Mouse (Mus musculus): Measurements from ENCODE around the gene Nppa. TPM values are rescaled to one million over a fixed set of nuclear protein-coding genes. Genes with fewer than 3 reads are reported as not detected.

Nppa gene
- 5,863 TPM for polyA plus RNA-seq (2014; fragmentation: Illumina TruSeq; extraction: RNeasy Lipid Tissue Mini Kit (QIAGEN cat#74804); ENCODE audit: low read depth, low replicate concordance)

DNA sequence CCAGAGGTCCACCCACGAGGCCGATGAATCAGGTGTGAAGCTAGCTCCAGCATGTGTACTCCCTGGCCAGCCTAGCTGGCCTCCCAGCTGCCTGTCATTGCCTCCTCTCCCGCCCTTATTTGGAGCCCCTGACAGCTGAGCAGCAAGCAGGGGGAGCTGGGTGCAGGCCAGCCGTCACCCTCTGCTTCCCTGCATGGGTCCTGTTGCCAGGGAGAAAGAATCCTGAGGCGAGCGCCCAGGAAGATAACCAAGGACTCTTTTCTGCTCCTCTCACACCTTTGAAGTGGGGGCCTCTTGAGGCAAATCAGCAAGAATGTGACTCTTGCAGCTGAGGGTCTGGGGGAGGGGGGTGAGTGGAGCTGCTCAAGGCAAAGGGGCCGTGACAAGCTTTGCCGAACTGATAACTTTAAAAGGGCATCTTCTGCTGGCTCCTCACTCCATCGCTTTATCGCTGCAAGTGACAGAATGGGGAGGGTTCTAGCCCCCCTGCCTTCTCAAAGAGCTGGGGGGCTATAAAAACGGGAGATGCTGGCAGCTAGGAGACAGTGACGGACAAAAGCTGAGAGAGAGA is at the start of gene Nppa:
Gene Nppa, plus strand, starts transcription at position 521 of the 571 bp plus-strand sequence.

GRCm38 (mm10) chr4:147985205-147986132 is 15.1 kb upstream of the Nppa start, which contains the start of gene Nppb:
Gene Nppb, plus strand, starts transcription at chr4:147985788.

DNA sequence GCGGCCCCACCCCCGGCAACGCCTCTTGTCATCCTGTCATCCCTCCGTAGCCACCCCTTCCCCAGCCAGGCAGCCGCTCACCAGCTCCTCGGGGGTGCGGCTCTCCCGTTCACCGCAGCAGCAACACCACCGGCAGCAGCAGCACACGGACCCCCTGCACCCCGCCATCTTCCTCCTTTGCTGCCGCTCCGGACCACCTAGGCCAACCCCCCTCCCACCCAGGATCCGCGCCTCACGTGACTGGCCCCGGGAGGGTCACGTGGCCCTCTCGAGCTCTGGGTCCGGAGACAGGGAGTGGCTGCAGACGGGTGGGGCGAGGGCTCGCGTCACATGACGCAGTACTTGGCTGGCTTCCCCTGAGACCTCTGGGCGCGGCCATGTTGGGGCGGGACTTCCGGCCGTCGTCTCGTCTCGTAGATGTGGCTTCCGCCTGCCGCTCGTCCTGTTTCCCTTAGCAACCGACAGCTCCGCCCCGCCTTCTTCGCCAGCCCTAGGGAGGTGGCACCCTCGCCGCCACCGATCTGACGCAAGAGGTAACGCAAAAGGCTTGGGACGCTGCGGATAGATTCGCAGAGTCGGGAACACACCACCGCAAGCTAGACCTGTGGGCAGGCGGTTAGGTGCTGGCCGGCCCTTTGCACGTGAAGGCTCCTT is 38.2 kb downstream of the Nppa start, which contains the start of the genes Clcn6 and Mthfr:
Gene Clcn6, minus strand, starts transcription at position 222 of the 654 bp plus-strand sequence.
Gene Mthfr, plus strand, starts transcription at position 478 of the 654 bp plus-strand sequence.

Other genes starting within 250 kb of the Nppa start
- 6.3 TPM for gene Zfp984, start 190.9 kb upstream of the Nppa start, polyA plus RNA-seq (2014; fragmentation: Illumina TruSeq; extraction: RNeasy Lipid Tissue Mini Kit (QIAGEN cat#74804); ENCODE audit: low read depth, low replicate concordance)
- gene Zfp933, start 152.4 kb upstream of the Nppa start, polyA plus RNA-seq (2014; fragmentation: Illumina TruSeq; extraction: RNeasy Lipid Tissue Mini Kit (QIAGEN cat#74804); ENCODE audit: low read depth, low replicate concordance) = 7.5 TPM
- 18.3 TPM for gene Miip, start 131.9 kb upstream of the Nppa start, polyA plus RNA-seq (2014; fragmentation: Illumina TruSeq; extraction: RNeasy Lipid Tissue Mini Kit (QIAGEN cat#74804); ENCODE audit: low read depth, low replicate concordance)
- 27.3 TPM for gene Fv1, start 131.7 kb upstream of the Nppa start, polyA plus RNA-seq (2014; fragmentation: Illumina TruSeq; extraction: RNeasy Lipid Tissue Mini Kit (QIAGEN cat#74804); ENCODE audit: low read depth, low replicate concordance)
- gene Mfn2, start 96.0 kb upstream of the Nppa start, polyA plus RNA-seq (2014; fragmentation: Illumina TruSeq; extraction: RNeasy Lipid Tissue Mini Kit (QIAGEN cat#74804); ENCODE audit: low read depth, low replicate concordance) = 452 TPM
- 69.2 TPM for gene Plod1, start 64.0 kb upstream of the Nppa start, polyA plus RNA-seq (2014; fragmentation: Illumina TruSeq; extraction: RNeasy Lipid Tissue Mini Kit (QIAGEN cat#74804); ENCODE audit: low read depth, low replicate concordance)
- gene 2510039O18Rik, start 59.8 kb upstream of the Nppa start, polyA plus RNA-seq (2014; fragmentation: Illumina TruSeq; extraction: RNeasy Lipid Tissue Mini Kit (QIAGEN cat#74804); ENCODE audit: low read depth, low replicate concordance) = 28.8 TPM
- gene Nppb, start 14.9 kb upstream of the Nppa start, polyA plus RNA-seq (2014; fragmentation: Illumina TruSeq; extraction: RNeasy Lipid Tissue Mini Kit (QIAGEN cat#74804); ENCODE audit: low read depth, low replicate concordance) = 436 TPM
- 7.5 TPM for gene Clcn6, start 38.1 kb downstream of the Nppa start, polyA plus RNA-seq (2014; fragmentation: Illumina TruSeq; extraction: RNeasy Lipid Tissue Mini Kit (QIAGEN cat#74804); ENCODE audit: low read depth, low replicate concordance)
- 16.4 TPM for gene Mthfr, start 38.4 kb downstream of the Nppa start, polyA plus RNA-seq (2014; fragmentation: Illumina TruSeq; extraction: RNeasy Lipid Tissue Mini Kit (QIAGEN cat#74804); ENCODE audit: low read depth, low replicate concordance)
- 24.6 TPM for gene Agtrap, start 87.3 kb downstream of the Nppa start, polyA plus RNA-seq (2014; fragmentation: Illumina TruSeq; extraction: RNeasy Lipid Tissue Mini Kit (QIAGEN cat#74804); ENCODE audit: low read depth, low replicate concordance)
- gene Mad2l2, start 129.7 kb downstream of the Nppa start, polyA plus RNA-seq (2014; fragmentation: Illumina TruSeq; extraction: RNeasy Lipid Tissue Mini Kit (QIAGEN cat#74804); ENCODE audit: low read depth, low replicate concordance) = 14.4 TPM
- gene Draxin, start 130.0 kb downstream of the Nppa start, polyA plus RNA-seq (2014; fragmentation: Illumina TruSeq; extraction: RNeasy Lipid Tissue Mini Kit (QIAGEN cat#74804); ENCODE audit: low read depth, low replicate concordance) = not detected
- 43.9 TPM for gene Fbxo6, start 151.4 kb downstream of the Nppa start, polyA plus RNA-seq (2014; fragmentation: Illumina TruSeq; extraction: RNeasy Lipid Tissue Mini Kit (QIAGEN cat#74804); ENCODE audit: low read depth, low replicate concordance)
- gene Fbxo44, start 159.8 kb downstream of the Nppa start, polyA plus RNA-seq (2014; fragmentation: Illumina TruSeq; extraction: RNeasy Lipid Tissue Mini Kit (QIAGEN cat#74804); ENCODE audit: low read depth, low replicate concordance) = 23.3 TPM
- not detected for gene Fbxo2, start 159.9 kb downstream of the Nppa start, polyA plus RNA-seq (2014; fragmentation: Illumina TruSeq; extraction: RNeasy Lipid Tissue Mini Kit (QIAGEN cat#74804); ENCODE audit: low read depth, low replicate concordance)